Comparison of ENCODE assay signal across 8 mouse cellular contexts in genomic region chr10:68136051-68136450, GRCm38 (mm10).
DNase-seq lines count a peak whose midpoint lies in the region; ATAC-seq and TF ChIP-seq lines count a peak whose summit lies in the region.

No protein-coding gene starts in this region.

- peaks cover 36% of the 10 kb centered on the region for H3K4me1 ChIP-seq in lung, adult 2 months (ENCODE audit: control insufficient read depth, insufficient read depth, low read length)
- H3K4me1 ChIP-seq in embryonic facial prominence, embryonic 14.5 days (ENCODE audit: control insufficient read depth, insufficient read depth, low read length): peaks cover 20% of the 10 kb centered on the region
- H3K4me1 ChIP-seq in neural tube, embryonic 14.5 days (ENCODE audit: control insufficient read depth, insufficient read depth, low read length): peaks cover 11% of the 10 kb centered on the region; the same call in 1 of the 2 replicates

- no peak for DNase-seq in lung, adult 2 months
- DNase-seq in lung, adult 18-20 months: no peak
- no peak for DNase-seq in embryonic facial prominence, embryonic 14.5 days (ENCODE audit: low spot score)
- peak; percentile 39 for DNase-seq in kidney, postnatal 10 days
- no peak for DNase-seq in ovary, adult 18-20 months (ENCODE audit: low spot score)
- DNase-seq in frontal cortex, postnatal 36 days (ENCODE audit: low spot score in 2 of 2): no peak
- no peak for DNase-seq in right cerebral cortex, postnatal 4 days

- H3K36me3 ChIP-seq in embryonic facial prominence, embryonic 14.5 days (ENCODE audit: control insufficient read depth, insufficient read depth, low read length): peaks cover 29% of the 10 kb centered on the region
- no peaks in the 10 kb centered on the region for H3K36me3 ChIP-seq in neural tube, embryonic 14.5 days (ENCODE audit: control insufficient read depth, insufficient read depth, low read length)

- H3K27ac ChIP-seq in embryonic facial prominence, embryonic 14.5 days (replicated peaks; ENCODE audit: low read depth, low read length): peak overlapping the region; percentile 73
- no peak overlapping the region for H3K27ac ChIP-seq in neural tube, embryonic 14.5 days (ENCODE audit: low read depth, low read length)

- no peaks in the 10 kb centered on the region for H3K27me3 ChIP-seq in embryonic facial prominence, embryonic 14.5 days (replicated peaks; ENCODE audit: control insufficient read depth, insufficient read depth, low read length)
- no peaks in the 10 kb centered on the region for H3K27me3 ChIP-seq in neural tube, embryonic 14.5 days (ENCODE audit: control insufficient read depth, insufficient read depth, low read length)

- no peak for TF ChIP-seq POLR2A in lung, adult 2 months (IDR thresholded peaks at IDR 0.05; ENCODE audit: borderline replicate concordance, extremely low read depth, low read depth, low read length)

- peak overlapping the region; percentile 70 for H3K4me2 ChIP-seq in embryonic facial prominence, embryonic 14.5 days (ENCODE audit: low read depth, low read length)
- peak overlapping the region; percentile 63 for H3K4me2 ChIP-seq in neural tube, embryonic 14.5 days (ENCODE audit: low read depth, low read length)

- no peak for ATAC-seq in embryonic facial prominence, embryonic 14.5 days (ENCODE audit: low read depth)
- ATAC-seq in neural tube, embryonic 14.5 days (ENCODE audit: low read depth): no peak

- 4% methylated on average over 9 of the region's 9 CpGs for WGBS in lung, adult 2 months
- WGBS in embryonic facial prominence, embryonic 14.5 days: 2% methylated on average over 9 of the region's 9 CpGs
- WGBS in neural tube, embryonic 14.5 days: 2% methylated on average over 9 of the region's 9 CpGs

- no peaks in the 10 kb centered on the region for H3K9me3 ChIP-seq in embryonic facial prominence, embryonic 14.5 days (ENCODE audit: control insufficient read depth, low read length)
- H3K9me3 ChIP-seq in neural tube, embryonic 14.5 days (ENCODE audit: control insufficient read depth, low read length): no peaks in the 10 kb centered on the region

- H3K4me3 ChIP-seq in lung, adult 2 months (replicated peaks; ENCODE audit: extremely low read depth, low read depth, low read length): peak overlapping the region; percentile 89
- peak overlapping the region; percentile 42 for H3K4me3 ChIP-seq in embryonic facial prominence, embryonic 14.5 days (ENCODE audit: low read depth, low read length)
- peak overlapping the region; percentile 24 for H3K4me3 ChIP-seq in neural tube, embryonic 14.5 days (ENCODE audit: low read depth, low read length)

- peak overlapping the region; percentile 66 for H3K9ac ChIP-seq in embryonic facial prominence, embryonic 14.5 days (ENCODE audit: low read depth, low read length)
- peak overlapping the region; percentile 39; the same call in 1 of the 2 replicates for H3K9ac ChIP-seq in neural tube, embryonic 14.5 days (replicated peaks; ENCODE audit: low read depth, low read length)

- no peak for TF ChIP-seq CTCF in lung, adult 2 months (IDR thresholded peaks at IDR 0.05; ENCODE audit: insufficient read depth, low read length)

Comparison
In these comparisons a context has a peak if more than half of its experiments do, and no peak if none do; other contexts are left out.
1. H3K4me3 ChIP-seq: peak in every context shown above with its lines; median percentile 89 in lung, adult 2 months; 42 in embryonic facial prominence, embryonic 14.5 days; 24 in neural tube, embryonic 14.5 days.